Mouse (Mus musculus): ENCODE results near the gene Ect2l.

Gene Ect2l

GRCm38 (mm10) chr10:18210726-18211125 is at the start of gene Ect2l:
Gene Ect2l, minus strand, starts transcription at chr10:18210890.
- in situ Hi-C loops (cut with MseI, MboI) = no loop called here

- in situ Hi-C loops (cut with MseI, MboI) = no loop called here
These were observed 40.7 kb upstream of the Ect2l start for GRCm38 (mm10) chr10:18251345-18251744.

GRCm38 (mm10) chr10:18243614-18244013 is 32.9 kb upstream of the Ect2l start:
- in situ Hi-C loops (cut with MseI, MboI) = loop anchor here (10.0 kb wide), 2 partner anchors 151 to 281 kb away; no protein-coding TSS in a partner anchor

GRCm38 (mm10) chr10:18237191-18237590 is 26.5 kb upstream of the Ect2l start:
- in situ Hi-C loops (cut with MseI, MboI) = no loop called here

- in situ Hi-C loops (cut with MseI, MboI) = no loop called here
These were observed 25.7 kb upstream of the Ect2l start for GRCm38 (mm10) chr10:18236328-18236927.

DNA sequence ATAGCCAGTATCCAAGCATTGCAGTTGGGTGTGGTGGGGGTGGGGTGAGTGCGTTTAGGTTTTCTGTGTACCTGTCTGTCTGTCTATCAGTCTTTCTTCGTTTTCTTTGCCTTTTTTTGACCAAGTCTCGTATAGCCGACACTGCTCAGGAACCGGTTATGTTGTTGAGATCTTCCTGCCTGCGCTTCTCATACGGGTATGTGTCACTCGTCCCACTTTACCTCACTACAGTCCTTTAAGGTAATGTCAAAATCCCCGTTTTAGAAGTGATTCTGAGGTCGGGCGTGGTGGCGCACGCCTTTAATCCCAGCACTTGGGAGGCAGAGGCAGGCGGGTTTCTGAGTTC is 24.7 kb upstream of the Ect2l start:
- in situ Hi-C loops (cut with MseI, MboI) = no loop called here

DNA sequence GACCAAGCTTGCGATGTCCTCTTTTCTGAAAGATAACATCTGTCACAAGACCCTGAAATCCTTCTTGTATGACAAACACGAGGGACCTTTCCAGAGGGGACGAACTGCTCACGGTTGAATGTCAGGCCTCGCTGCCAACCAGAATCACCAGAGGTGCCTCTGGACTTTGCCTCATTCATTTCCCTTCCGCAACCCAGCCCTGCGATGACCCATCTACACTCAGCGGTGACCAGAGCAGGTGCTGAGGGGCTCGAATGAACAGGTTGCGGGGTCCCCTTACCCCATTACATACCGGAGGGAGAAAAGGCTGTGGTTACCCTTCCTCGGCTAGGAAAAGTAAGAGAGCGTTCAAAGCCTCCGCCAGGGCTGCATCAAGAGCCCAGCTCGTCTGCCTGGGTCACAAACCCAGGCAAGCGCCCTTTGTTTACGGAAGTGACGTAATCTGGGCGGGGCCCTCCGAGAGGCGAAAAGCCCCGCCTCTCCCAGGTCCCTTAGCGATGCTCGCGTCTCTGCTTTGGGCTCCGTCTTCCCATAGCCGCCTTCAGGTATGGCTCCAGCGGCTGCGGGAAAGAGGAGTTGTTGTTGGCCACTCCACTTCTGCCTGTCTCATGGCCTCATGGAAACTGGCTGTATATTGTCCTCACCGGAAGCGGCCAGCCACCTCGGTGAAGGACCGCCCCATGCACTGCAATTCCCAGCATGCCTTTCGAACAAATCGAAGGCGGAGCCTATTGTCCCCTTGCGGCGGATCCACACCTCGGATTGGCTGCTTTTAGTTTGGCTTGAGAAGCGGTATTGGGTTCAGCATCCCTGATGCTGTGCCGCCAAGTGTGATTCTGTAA is 24.1 kb upstream of the Ect2l start, which contains the start of gene Ccdc28a:
Gene Ccdc28a (minus strand): TSS at position 439 of the 842 bp plus-strand sequence.
- in situ Hi-C loops (cut with MseI, MboI) = no loop called here

DNA sequence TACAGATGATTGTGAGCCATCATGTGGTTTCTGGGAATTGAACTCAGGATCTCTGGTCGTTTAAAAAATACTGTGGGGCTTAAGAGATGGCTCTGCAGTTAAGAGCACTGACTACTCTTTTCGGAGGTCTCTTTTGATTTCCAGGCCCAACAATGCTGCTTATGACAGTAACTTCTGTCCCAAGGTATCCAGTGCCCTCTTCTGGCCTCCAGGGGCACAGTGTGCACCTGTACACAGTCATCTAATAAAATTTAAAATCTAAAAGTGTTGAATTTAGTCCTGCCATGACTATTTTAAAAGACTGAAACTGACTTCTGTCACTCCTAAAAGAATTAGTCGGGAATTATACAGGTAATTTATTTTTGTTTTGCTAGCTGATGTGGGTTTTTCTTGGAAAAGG is 23.2 kb upstream of the Ect2l start:
- in situ Hi-C loops (cut with MseI, MboI) = no loop called here

DNA sequence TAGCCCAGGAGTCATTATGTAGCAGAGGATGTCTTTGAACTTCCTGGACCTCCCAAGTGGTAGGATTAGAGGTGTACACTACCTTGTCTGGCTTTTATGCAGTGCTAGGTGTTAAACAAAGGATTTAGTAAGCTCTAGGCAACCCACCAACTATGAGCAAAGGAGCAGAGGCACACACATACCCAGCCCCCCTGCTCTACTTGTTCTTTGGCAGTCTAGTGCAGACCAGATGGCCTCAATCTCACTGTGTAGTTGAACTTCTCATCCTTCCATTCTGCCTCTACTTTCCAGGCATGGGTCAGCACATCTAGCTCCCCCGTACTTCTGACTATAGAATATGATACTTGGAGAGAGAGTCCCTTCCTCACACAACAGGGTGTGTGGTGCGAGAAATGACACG is 13.7 kb upstream of the Ect2l start:
- in situ Hi-C loops (cut with MseI, MboI) = no loop called here

- in situ Hi-C loops (cut with MseI, MboI) = no loop called here
These were observed 8.7 kb upstream of the Ect2l start for GRCm38 (mm10) chr10:18219351-18219750.

GRCm38 (mm10) chr10:18214124-18214523 is 3.4 kb upstream of the Ect2l start:
- in situ Hi-C loops (cut with MseI, MboI) = no loop called here

DNA sequence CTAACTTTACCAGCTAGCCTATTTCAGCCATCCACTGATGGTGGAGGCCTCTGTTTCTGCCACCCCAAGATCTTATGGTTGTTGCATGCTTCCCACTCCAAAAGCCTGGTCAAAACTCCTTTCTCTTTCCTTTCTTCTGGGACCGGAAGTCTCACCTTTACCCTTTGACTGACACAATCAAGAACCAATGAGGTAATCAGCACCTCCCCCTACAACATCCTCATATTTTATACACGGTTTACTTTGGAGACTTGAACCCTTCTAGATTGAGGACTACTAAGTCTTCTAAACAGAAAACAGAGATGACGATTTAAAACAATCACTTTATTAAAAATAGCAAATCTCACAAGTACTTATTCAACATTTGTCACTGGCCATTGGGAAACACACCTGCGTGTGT is 2.7 kb upstream of the Ect2l start:
- in situ Hi-C loops (cut with MseI, MboI) = no loop called here

GRCm38 (mm10) chr10:18210119-18210518 is 571 bp downstream of the Ect2l start:
- in situ Hi-C loops (cut with MseI, MboI) = no loop called here

DNA sequence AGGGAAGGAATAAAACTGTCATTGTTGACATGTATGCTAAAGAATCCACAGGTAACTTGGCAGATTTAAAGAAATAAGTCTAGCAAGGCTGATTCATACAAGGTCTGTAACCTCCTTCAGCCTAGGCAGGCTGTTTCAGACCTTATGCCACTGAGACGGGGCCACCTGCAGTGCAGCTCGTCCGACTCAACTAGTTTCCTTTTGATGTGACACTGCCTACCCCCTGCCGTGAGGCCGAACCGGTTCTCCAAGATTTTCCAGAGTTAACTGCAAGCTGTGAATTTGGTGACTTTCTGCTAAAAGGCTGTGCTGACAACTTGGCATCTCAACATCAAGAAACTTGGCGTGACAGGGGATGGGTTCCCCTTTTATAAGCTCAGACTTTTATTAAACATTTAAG is 6.6 kb downstream of the Ect2l start:
- in situ Hi-C loops (cut with MseI, MboI) = no loop called here

GRCm38 (mm10) chr10:18202401-18202800 is 8.3 kb downstream of the Ect2l start:
- in situ Hi-C loops (cut with MseI, MboI) = no loop called here

- in situ Hi-C loops (cut with MseI, MboI) = no loop called here
These were observed 10.0 kb downstream of the Ect2l start for GRCm38 (mm10) chr10:18200656-18201055.

- in situ Hi-C loops (cut with MseI, MboI) = loop anchor here (5.0 to 25.0 kb wide), 3 partner anchors 145 to 438 kb away; partner anchors contain the start of gene Reps1 (in 1 of the 2)
These were observed 10.8 kb downstream of the Ect2l start for GRCm38 (mm10) chr10:18199919-18200318.

DNA sequence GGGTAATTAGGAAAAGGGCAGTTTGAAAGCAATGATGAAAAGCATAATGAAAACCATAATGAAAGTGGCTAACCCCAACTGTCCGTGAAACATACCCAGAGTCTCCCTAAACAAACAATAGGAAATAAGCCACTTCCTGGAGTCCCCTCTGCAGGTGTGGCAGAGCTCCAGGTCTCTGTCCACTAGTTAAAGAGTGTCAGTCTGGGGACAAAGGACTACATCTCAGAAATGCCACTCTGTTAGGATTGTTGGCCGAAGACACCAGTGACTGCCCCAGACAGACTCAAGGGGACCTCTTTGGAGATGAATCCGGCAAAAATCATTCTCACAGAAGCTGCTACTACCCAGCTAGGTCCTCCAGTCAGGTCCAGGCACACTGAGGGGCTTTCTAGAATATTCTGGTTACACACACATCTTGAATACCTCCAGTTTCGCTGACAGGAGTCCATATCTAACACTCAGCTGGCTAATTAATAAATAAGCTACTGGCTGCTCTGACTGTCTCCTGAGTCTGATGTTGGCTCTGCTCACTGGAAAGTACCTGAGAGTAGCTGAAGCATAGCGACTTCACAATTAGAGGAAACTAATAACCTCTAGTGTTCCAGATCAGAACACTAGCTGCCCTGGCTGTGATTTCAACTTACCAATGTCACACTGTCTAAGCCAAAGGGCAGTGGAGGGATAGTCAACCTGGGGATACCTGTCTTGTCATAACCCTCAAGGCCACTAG is 12.2 kb downstream of the Ect2l start:
- in situ Hi-C loops (cut with MseI, MboI) = loop anchor here (5.0 to 25.0 kb wide), 3 partner anchors 144 to 436 kb away; partner anchors contain the start of gene Reps1 (in 1 of the 2)

GRCm38 (mm10) chr10:18197206-18197979 is 13.3 kb downstream of the Ect2l start:
- in situ Hi-C loops (cut with MseI, MboI) = loop anchor here (5.0 to 25.0 kb wide), 3 partner anchors 143 to 435 kb away; partner anchors contain the start of gene Reps1 (in 1 of the 2)

GRCm38 (mm10) chr10:18194737-18195141 is 16.0 kb downstream of the Ect2l start:
- in situ Hi-C loops (cut with MseI, MboI) = loop anchor here (5.0 to 25.0 kb wide), 3 partner anchors 140 to 432 kb away; partner anchors contain the start of gene Reps1 (in 1 of the 2)

DNA sequence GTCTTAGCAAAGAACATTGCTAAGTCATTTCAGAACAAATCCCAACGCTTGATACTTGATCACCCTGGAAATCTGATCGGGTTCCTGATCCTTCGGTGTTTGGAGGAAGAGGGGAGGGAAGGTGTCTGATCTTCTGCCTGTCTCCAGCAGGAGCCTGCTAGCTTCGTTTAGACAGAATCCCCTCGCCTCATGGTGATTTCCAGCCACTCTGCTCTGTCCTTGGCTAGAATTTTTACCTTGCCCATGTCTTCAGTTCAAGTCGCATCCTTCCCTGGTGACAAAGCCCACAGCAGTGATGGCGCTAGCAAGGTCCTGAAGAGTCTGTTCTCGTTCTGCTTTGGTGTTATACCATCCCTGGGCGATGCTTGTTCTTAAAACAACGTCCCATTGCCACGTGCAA is 16.5 kb downstream of the Ect2l start:
- in situ Hi-C loops (cut with MseI, MboI) = loop anchor here (10.0 to 25.0 kb wide), 2 partner anchors 139 to 432 kb away; partner anchors contain the start of gene Reps1 (in 1 of the 2)

Measured in mouse trophoblast stem cell (cell line).